Mouse (Mus musculus): ENCODE data around the gene Fmnl1. TPM values are rescaled to one million over a fixed set of nuclear protein-coding genes. Genes with fewer than 3 reads are reported as not detected.
"Not testable (repeated sequence)": the region's sequence is repeated elsewhere in the genome, so short reads cannot be mapped to it uniquely, and the experiment has no call there.

Fmnl1 gene
- polyA plus RNA-seq, 1 experiment from 2014 or later = 6.3 TPM

GRCm38 (mm10) chr11:103219995-103220394 is 49.1 kb downstream of the Fmnl1 start:
- no peak for ATAC-seq
- 86% methylated on average over 4 of the region's 4 CpGs for WGBS
- H3K4me1 ChIP-seq (ENCODE audit: control insufficient read depth, insufficient read depth, low read length) = peaks cover 4% of the 10 kb centered on the region; the same call in 1 of the 2 replicates

DNA sequence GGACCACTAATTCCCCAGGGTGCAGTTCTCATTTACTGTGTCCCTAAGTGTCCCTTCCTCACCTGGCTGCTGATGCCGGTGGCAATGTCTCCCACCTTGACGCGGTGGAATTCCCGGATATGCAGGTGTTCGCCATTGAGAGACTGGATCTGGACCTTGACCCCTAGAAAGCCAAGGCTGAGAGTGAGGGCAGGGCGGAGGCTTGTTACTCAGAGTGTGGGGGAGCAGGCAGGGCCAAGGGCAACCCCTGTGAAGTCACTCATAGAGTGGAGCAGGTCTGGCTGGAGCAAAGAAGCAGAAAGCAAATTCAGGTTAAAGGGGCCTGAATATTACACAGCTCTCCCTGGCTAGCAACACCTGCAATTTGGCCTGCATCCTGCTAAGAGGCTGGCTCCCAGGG is 50.5 kb downstream of the Fmnl1 start:
- WGBS = 95% methylated on average over 6 of the region's 6 CpGs
- ATAC-seq = no peak
- peaks cover 4% of the 10 kb centered on the region; the same call in 1 of the 2 replicates for H3K4me1 ChIP-seq (ENCODE audit: control insufficient read depth, insufficient read depth, low read length)
- H3K4me3 ChIP-seq (ENCODE audit: low read depth, low read length) = no peak overlapping the region
- H3K9ac ChIP-seq (ENCODE audit: low read depth, low read length) = no peak overlapping the region
- H3K4me2 ChIP-seq (ENCODE audit: low read length) = no peak overlapping the region
- peaks cover 6% of the 10 kb centered on the region; the same call in 1 of the 2 replicates for H3K36me3 ChIP-seq (ENCODE audit: control insufficient read depth, insufficient read depth, low read length)
- H3K9me3 ChIP-seq (replicated peaks; ENCODE audit: control insufficient read depth, low read length, poor library complexity, severe bottlenecking) = no peaks in the 10 kb centered on the region
- H3K27ac ChIP-seq (ENCODE audit: low read length) = no peak overlapping the region
- no peaks in the 10 kb centered on the region; the same call in 1 of the 2 replicates for H3K27me3 ChIP-seq (ENCODE audit: control insufficient read depth, insufficient read depth, low read depth, low read length)

More at GRCm38 (mm10) chr11:103219995-103220394, 49.1 kb downstream of the Fmnl1 start:
- H3K4me2 ChIP-seq (ENCODE audit: low read length) = no peak overlapping the region
- H3K9me3 ChIP-seq (replicated peaks; ENCODE audit: control insufficient read depth, low read length, poor library complexity, severe bottlenecking) = no peaks in the 10 kb centered on the region
- peaks cover 6% of the 10 kb centered on the region; the same call in 1 of the 2 replicates for H3K36me3 ChIP-seq (ENCODE audit: control insufficient read depth, insufficient read depth, low read length)
- H3K4me3 ChIP-seq (ENCODE audit: low read depth, low read length) = no peak overlapping the region
- H3K9ac ChIP-seq (ENCODE audit: low read depth, low read length) = no peak overlapping the region
- H3K27me3 ChIP-seq (ENCODE audit: control insufficient read depth, insufficient read depth, low read depth, low read length) = no peaks in the 10 kb centered on the region; the same call in 1 of the 2 replicates
- H3K27ac ChIP-seq (ENCODE audit: low read length) = no peak overlapping the region

GRCm38 (mm10) chr11:103222718-103223117 is 51.8 kb downstream of the Fmnl1 start:
- 85% methylated on average over 3 of the region's 4 CpGs for WGBS

GRCm38 (mm10) chr11:103223444-103223843 is 52.5 kb downstream of the Fmnl1 start:
- Histone ChIP-seq H3K27me3 (ENCODE audit: control insufficient read depth, insufficient read depth, low read depth, low read length) (no peaks in the 10 kb centered on the region), H3K27ac (ENCODE audit: low read length) (no peak overlapping the region), H3K4me2 (ENCODE audit: low read length) (no peak overlapping the region), H3K36me3 (ENCODE audit: control insufficient read depth, insufficient read depth, low read length) (peaks cover 14% of the 10 kb centered on the region; the same call in 1 of the 2 replicates), H3K4me1 (ENCODE audit: control insufficient read depth, insufficient read depth, low read length) (peaks cover 3% of the 10 kb centered on the region; the same call in 1 of the 2 replicates), H3K4me3 (ENCODE audit: low read depth, low read length) (no peak overlapping the region), H3K9ac (ENCODE audit: low read depth, low read length) (no peak overlapping the region), H3K9me3 (replicated peaks; ENCODE audit: control insufficient read depth, low read length, poor library complexity, severe bottlenecking) (no peaks in the 10 kb centered on the region)
- ATAC-seq = no peak
- 87% methylated on average over 10 of the region's 10 CpGs for WGBS

More at GRCm38 (mm10) chr11:103222718-103223117, 51.8 kb downstream of the Fmnl1 start:
- not testable (repeated sequence) for H3K4me1 ChIP-seq (ENCODE audit: control insufficient read depth, insufficient read depth, low read length); H3K9ac ChIP-seq (ENCODE audit: low read depth, low read length); H3K4me3 ChIP-seq (ENCODE audit: low read depth, low read length); H3K27me3 ChIP-seq (ENCODE audit: control insufficient read depth, insufficient read depth, low read depth, low read length); H3K9me3 ChIP-seq (replicated peaks; ENCODE audit: control insufficient read depth, low read length, poor library complexity, severe bottlenecking); H3K4me2 ChIP-seq (ENCODE audit: low read length); ATAC-seq; H3K27ac ChIP-seq (ENCODE audit: low read length)
- peaks cover 14% of the 10 kb centered on the region; the same call in 1 of the 2 replicates for H3K36me3 ChIP-seq (ENCODE audit: control insufficient read depth, insufficient read depth, low read length)

- no peak overlapping the region for H3K4me2 ChIP-seq (ENCODE audit: low read length)
- H3K9me3 ChIP-seq (replicated peaks; ENCODE audit: control insufficient read depth, low read length, poor library complexity, severe bottlenecking) = no peaks in the 10 kb centered on the region
- H3K4me3 ChIP-seq (ENCODE audit: low read depth, low read length) = no peak overlapping the region
- H3K9ac ChIP-seq (ENCODE audit: low read depth, low read length) = no peak overlapping the region
- H3K27ac ChIP-seq (ENCODE audit: low read length) = no peak overlapping the region
- H3K36me3 ChIP-seq (ENCODE audit: control insufficient read depth, insufficient read depth, low read length) = peaks cover 18% of the 10 kb centered on the region
- ATAC-seq = no peak
- no peaks in the 10 kb centered on the region for H3K4me1 ChIP-seq (ENCODE audit: control insufficient read depth, insufficient read depth, low read length)
- no peaks in the 10 kb centered on the region for H3K27me3 ChIP-seq (ENCODE audit: control insufficient read depth, insufficient read depth, low read depth, low read length)
- 69% methylated on average over 18 of the region's 18 CpGs for WGBS
Measured at GRCm38 (mm10) chr11:103223951-103224456, 53.1 kb downstream of the Fmnl1 start.

GRCm38 (mm10) chr11:103229608-103230007 is 58.7 kb downstream of the Fmnl1 start:
- H3K4me3 ChIP-seq (ENCODE audit: low read depth, low read length) = no peak overlapping the region
- no peaks in the 10 kb centered on the region; the same call in 1 of the 2 replicates for H3K9me3 ChIP-seq (replicated peaks; ENCODE audit: control insufficient read depth, low read length, poor library complexity, severe bottlenecking)
- H3K36me3 ChIP-seq (ENCODE audit: control insufficient read depth, insufficient read depth, low read length) = peaks cover 23% of the 10 kb centered on the region
- WGBS = 100% methylated on average over 2 of the region's 2 CpGs
- ATAC-seq = no peak
- no peaks in the 10 kb centered on the region for H3K27me3 ChIP-seq (ENCODE audit: control insufficient read depth, insufficient read depth, low read depth, low read length)
- H3K9ac ChIP-seq (ENCODE audit: low read depth, low read length) = no peak overlapping the region
- H3K27ac ChIP-seq (ENCODE audit: low read length) = no peak overlapping the region
- no peak overlapping the region for H3K4me2 ChIP-seq (ENCODE audit: low read length)
- no peaks in the 10 kb centered on the region for H3K4me1 ChIP-seq (ENCODE audit: control insufficient read depth, insufficient read depth, low read length)

- peaks cover 23% of the 10 kb centered on the region for H3K36me3 ChIP-seq (ENCODE audit: control insufficient read depth, insufficient read depth, low read length)
- no peak for ATAC-seq
- H3K9me3 ChIP-seq (replicated peaks; ENCODE audit: control insufficient read depth, low read length, poor library complexity, severe bottlenecking) = no peaks in the 10 kb centered on the region; the same call in 1 of the 2 replicates
- H3K4me3 ChIP-seq (ENCODE audit: low read depth, low read length) = no peak overlapping the region
- H3K4me2 ChIP-seq (ENCODE audit: low read length) = no peak overlapping the region
- H3K4me1 ChIP-seq (ENCODE audit: control insufficient read depth, insufficient read depth, low read length) = no peaks in the 10 kb centered on the region
- no peak overlapping the region for H3K27ac ChIP-seq (ENCODE audit: low read length)
- no peaks in the 10 kb centered on the region for H3K27me3 ChIP-seq (ENCODE audit: control insufficient read depth, insufficient read depth, low read depth, low read length)
- 92% methylated on average over 19 of the region's 19 CpGs for WGBS
- H3K9ac ChIP-seq (ENCODE audit: low read depth, low read length) = no peak overlapping the region
Measured at GRCm38 (mm10) chr11:103230626-103231025, 59.7 kb downstream of the Fmnl1 start.

DNA sequence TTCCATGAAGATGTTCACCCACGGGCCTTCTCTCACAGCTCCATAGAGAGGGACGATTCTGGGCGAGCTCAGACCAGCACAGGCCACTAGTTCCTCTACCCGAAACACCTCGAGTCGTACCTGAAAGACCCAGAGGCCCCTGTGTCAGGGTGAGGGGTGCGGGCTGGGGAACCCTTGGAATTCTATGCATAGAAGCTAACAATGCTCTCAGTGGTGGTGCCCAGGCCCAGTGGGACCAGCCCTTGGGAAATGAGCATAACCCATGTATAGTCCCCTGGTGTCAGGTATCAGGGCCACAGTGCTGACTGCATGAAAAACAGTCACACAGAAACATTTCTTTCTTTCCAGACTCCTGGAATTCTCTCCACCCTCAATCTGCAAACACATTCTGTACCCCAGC is 60.5 kb downstream of the Fmnl1 start:
- 98% methylated on average over 7 of the region's 7 CpGs for WGBS
- no peaks in the 10 kb centered on the region for H3K4me1 ChIP-seq (ENCODE audit: control insufficient read depth, insufficient read depth, low read length)
- H3K36me3 ChIP-seq (ENCODE audit: control insufficient read depth, insufficient read depth, low read length) = peaks cover 23% of the 10 kb centered on the region
- H3K4me3 ChIP-seq (ENCODE audit: low read depth, low read length) = no peak overlapping the region
- no peaks in the 10 kb centered on the region; the same call in 1 of the 2 replicates for H3K9me3 ChIP-seq (replicated peaks; ENCODE audit: control insufficient read depth, low read length, poor library complexity, severe bottlenecking)
- no peak overlapping the region for H3K27ac ChIP-seq (ENCODE audit: low read length)
- no peaks in the 10 kb centered on the region for H3K27me3 ChIP-seq (ENCODE audit: control insufficient read depth, insufficient read depth, low read depth, low read length)
- ATAC-seq = no peak
- no peak overlapping the region for H3K4me2 ChIP-seq (ENCODE audit: low read length)
- H3K9ac ChIP-seq (ENCODE audit: low read depth, low read length) = no peak overlapping the region

DNA sequence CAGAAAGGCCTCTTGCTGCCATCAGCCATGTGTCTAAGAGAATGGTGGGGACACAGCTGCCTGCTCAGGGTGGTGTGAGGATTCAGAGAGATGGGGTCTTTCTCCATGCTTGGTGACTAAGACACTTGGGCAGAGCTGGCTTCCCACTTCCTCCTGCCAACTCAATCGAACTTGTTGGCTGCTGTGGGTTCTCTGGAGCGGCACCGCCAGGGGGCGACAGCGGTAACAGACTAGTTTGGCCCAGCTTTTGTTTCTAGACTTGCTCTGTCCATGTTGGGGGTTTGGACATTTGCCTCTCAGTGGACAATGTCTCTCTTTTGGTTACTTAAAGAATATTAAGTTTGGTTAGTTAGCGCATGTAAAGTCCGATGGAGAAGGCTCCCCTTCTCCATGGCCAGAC is 62.1 kb downstream of the Fmnl1 start:
- 33% methylated on average over 7 of the region's 7 CpGs for WGBS
- no peak overlapping the region for H3K4me2 ChIP-seq (ENCODE audit: low read length)
- no peaks in the 10 kb centered on the region; the same call in 1 of the 2 replicates for H3K9me3 ChIP-seq (replicated peaks; ENCODE audit: control insufficient read depth, low read length, poor library complexity, severe bottlenecking)
- H3K27me3 ChIP-seq (ENCODE audit: control insufficient read depth, insufficient read depth, low read depth, low read length) = no peaks in the 10 kb centered on the region
- no peak overlapping the region for H3K9ac ChIP-seq (ENCODE audit: low read depth, low read length)
- H3K36me3 ChIP-seq (ENCODE audit: control insufficient read depth, insufficient read depth, low read length) = peaks cover 21% of the 10 kb centered on the region
- no peak overlapping the region for H3K4me3 ChIP-seq (ENCODE audit: low read depth, low read length)
- ATAC-seq = no peak
- H3K4me1 ChIP-seq (ENCODE audit: control insufficient read depth, insufficient read depth, low read length) = no peaks in the 10 kb centered on the region
- no peak overlapping the region for H3K27ac ChIP-seq (ENCODE audit: low read length)
